Mouse (Mus musculus) adrenal gland, adult 10 weeks (tissue): ENCODE measurements around the gene Smim7. TPM values are rescaled to one million over a fixed set of nuclear protein-coding genes. Genes with fewer than 3 reads are reported as not detected.

ENCODE experiments used
- polyA plus RNA-seq: library from polyadenylated mRNA; stranded (reverse); fragments of 350-450 nt; fragmentation: Illumina TruSeq; extraction: RNeasy Lipid Tissue Mini Kit (QIAGEN cat#74804); gene quantifications from one replicate; pipeline ENCODE4 v1.2.3, GENCODE M21; 2014; ENCODE audit warnings: low read depth, low replicate concordance

Gene Smim7
- 41.8 TPM for polyA plus RNA-seq

DNA sequence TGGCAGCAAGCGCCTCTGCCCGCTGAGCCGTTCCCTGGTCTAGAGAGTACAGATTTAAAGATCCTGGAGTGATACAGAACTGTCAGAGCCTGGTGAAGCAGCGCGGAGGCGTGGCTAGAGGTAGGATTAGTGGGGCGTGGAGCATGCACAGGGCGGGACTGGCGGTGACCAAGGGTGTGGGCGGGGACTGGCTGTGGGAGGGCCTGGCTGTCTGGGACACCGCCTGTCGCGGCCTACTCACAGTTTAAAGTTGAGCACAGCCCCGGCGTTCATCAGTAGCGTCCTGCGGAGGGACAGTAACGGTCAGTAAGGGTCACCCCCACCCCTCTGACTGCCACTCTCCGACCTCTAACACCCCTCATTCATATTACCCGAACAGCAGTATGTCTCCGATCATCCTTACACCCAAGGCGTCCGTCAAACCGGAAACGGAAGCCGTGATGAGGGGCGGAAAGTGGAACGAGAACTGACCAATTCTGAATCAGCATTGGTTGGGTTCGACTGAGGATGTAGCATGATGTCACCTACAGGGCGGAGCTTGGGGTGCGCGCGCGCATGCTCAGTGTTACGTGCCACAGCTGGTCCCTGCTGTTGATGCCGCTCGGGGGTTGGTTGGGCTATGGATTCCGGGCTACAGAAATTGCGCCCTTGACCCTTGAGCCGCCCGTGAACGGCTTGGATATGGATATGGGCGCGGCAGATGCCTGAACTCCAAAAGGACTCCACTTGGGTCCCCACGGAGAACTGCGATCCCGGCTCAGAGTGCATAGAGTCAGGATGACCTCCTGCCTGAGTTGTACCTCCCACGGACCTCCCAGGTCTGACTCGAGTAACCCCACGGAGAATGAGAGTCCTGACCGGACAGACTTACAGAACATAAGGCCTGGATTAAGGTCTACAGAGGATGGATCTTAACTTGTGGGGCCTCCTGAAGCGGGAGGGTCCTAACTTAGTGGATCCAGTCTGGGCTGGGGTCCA lies at the start of gene Smim7:
Smim7 (minus strand) TSS at position 456 of the 978 bp plus-strand sequence.

GRCm38 (mm10) chr8:72571611-72572473 lies 954 bp upstream of the Smim7 start, which contains the start of gene Tmem38a:
TSS of gene Tmem38a (plus strand) at chr8:72572055.

DNA sequence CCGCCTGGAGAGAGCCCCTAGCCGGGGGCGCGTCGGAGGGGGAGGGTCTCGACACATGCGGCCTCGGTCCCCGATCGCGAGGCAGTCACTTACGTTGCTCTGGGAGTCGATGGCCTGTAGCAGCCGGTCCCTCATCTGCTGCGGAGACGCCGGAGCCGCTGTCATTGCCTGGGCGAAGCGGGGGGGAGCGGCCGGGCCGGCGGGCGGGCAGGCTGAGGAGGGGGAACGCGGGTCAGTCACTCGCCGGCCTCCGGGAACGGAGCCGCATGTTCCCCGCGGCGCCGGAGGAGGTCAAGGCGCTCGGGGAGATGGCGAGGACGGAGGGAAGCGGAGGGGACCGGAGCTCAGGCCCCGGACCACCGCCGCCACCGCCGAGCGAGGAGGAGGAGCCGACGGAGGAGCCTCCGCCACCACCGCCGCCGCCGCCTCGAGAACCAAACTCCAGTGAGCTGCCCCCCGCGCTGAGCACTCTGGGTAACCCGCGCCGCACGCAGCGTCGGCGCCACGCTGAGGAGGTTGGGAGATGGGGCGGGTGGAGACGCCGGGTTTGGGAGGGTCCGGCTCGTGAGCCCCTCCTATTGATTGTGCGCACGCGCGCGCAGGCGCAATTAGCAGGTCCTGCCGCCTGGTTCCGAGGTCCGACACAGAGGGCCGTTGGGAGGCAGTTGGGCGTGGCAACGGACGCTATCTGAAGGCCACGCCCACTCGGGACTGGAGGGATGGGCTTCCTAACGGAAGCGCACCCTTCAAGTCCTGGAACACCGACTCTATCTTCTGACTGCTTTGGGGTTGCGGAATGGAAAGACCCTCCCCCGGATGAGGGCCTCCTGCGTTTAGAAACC lies 22.9 kb downstream of the Smim7 start, which contains the start of gene Med26:
Med26 (minus strand) TSS at position 469 of the 842 bp plus-strand sequence.

Other genes with a start within 250 kb of the Smim7 start
- gene Eps15l1, start 149.6 kb downstream of the Smim7 start, polyA plus RNA-seq = 32.2 TPM
- gene Calr3, start 127.2 kb downstream of the Smim7 start, polyA plus RNA-seq = 6.9 TPM
- gene 1700030K09Rik, start 127.2 kb downstream of the Smim7 start, polyA plus RNA-seq = 1.6 TPM
- gene Cherp, start 95.9 kb downstream of the Smim7 start, polyA plus RNA-seq = 5.4 TPM
- gene Slc35e1, start 78.5 kb downstream of the Smim7 start, polyA plus RNA-seq = 26.6 TPM
- gene Med26, start 22.8 kb downstream of the Smim7 start, polyA plus RNA-seq = 2.4 TPM
- 1.6 TPM for gene Tmem38a, start 967 bp upstream of the Smim7 start, polyA plus RNA-seq
- 0.12 TPM for gene Nwd1, start 75.6 kb upstream of the Smim7 start, polyA plus RNA-seq
- gene Sin3b, start 152.2 kb upstream of the Smim7 start, polyA plus RNA-seq = 19.4 TPM
- gene F2rl3, start 190.8 kb upstream of the Smim7 start, polyA plus RNA-seq = 0.99 TPM